In the genomic region with DNA sequence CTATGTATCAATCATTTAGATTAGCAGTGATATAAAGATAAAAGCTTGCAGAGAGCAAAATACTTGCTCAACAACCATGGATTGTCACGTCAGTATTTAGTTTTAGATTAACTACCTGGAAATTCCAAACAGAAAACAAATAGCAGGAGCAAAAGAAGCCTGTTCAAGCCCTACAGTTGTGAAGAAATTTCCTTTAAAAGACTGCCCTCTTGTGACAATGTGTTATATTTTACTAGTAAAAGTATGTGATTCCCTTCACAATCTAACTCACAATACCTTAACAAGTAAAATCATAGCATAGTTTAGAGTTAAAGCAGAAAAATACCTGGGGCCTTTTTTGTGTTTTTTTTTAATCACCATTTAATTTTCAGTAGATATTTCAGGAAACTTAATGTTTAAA, we compare ENCODE assay signal across 18 mouse cellular contexts. TPM values are rescaled to one million over a fixed set of nuclear protein-coding genes. Genes with fewer than 3 reads are reported as not detected.
DNase-seq lines count a peak whose midpoint lies in the region; ATAC-seq and TF ChIP-seq lines count a peak whose summit lies in the region.
"Had no signal": no experiment of that assay in that cellular context is flagged by ENCODE, and none has a peak within 500 bp of the region (broad histone marks: within the 10 kb centered on the region; RNA-seq: fewer than 3 reads in every experiment).

No protein-coding gene starts in this region.

- no peak overlapping the region for H3K9ac ChIP-seq in kidney, postnatal 0 days (ENCODE audit: low read depth, low read length)
- no peak overlapping the region for H3K9ac ChIP-seq in midbrain, embryonic 16.5 days (ENCODE audit: low read depth, low read length)
- H3K9ac ChIP-seq: embryonic facial prominence, embryonic 12.5 days; heart, embryonic 15.5 days; liver, embryonic 13.5 days had no signal

- ATAC-seq in kidney, postnatal 0 days (replicated peaks; ENCODE audit: low FRiP score, low read depth), result no peak
- ATAC-seq in midbrain, embryonic 16.5 days, result no peak

- H3K4me2 ChIP-seq in kidney, postnatal 0 days (ENCODE audit: low read length), result no peak overlapping the region
- H3K4me2 ChIP-seq in midbrain, embryonic 16.5 days (ENCODE audit: low read length), result no peak overlapping the region
- H3K4me2 ChIP-seq: embryonic facial prominence, embryonic 12.5 days; heart, embryonic 15.5 days; liver, embryonic 13.5 days had no signal

- WGBS in kidney, postnatal 0 days, result 4% methylated on average over 1 of the region's 1 CpGs
- 2% methylated on average over 1 of the region's 1 CpGs for WGBS in kidney, adult 2 months
- WGBS in midbrain, embryonic 16.5 days, result 28% methylated on average over 1 of the region's 1 CpGs

- no peak for TF ChIP-seq POLR2A in kidney, adult 2 months (IDR thresholded peaks at IDR 0.05; ENCODE audit: low read depth, low read length)

- H3K27ac ChIP-seq in kidney, postnatal 0 days, result no peak overlapping the region
- H3K27ac ChIP-seq in kidney, adult 2 months (ENCODE audit: insufficient read depth, low read depth, low read length), result no peak overlapping the region
- no peak overlapping the region for H3K27ac ChIP-seq in midbrain, embryonic 16.5 days (ENCODE audit: low read length)
- H3K27ac ChIP-seq: embryonic facial prominence, embryonic 12.5 days; heart, embryonic 15.5 days; liver, embryonic 13.5 days had no signal

- DNase-seq in embryo, embryonic 11 days, result peak; percentile 37
- DNase-seq in embryo, embryonic 10 days (ENCODE audit: low spot score), result no peak
- peak; percentile 73 for DNase-seq in kidney, postnatal 0 days (ENCODE audit: low spot score)
- no peak for DNase-seq in kidney, adult 2 months
- DNase-seq in 416B (ENCODE audit: low read depth), result peak; percentile 64
- DNase-seq in embryo, embryonic 11.5 days (ENCODE audit: low read depth, low spot score), result peak; percentile 3
- no peak for DNase-seq in cerebellum, postnatal 36 days
- DNase-seq: cerebellum, adult 2 months; liver, embryonic 13.5 days; lung, postnatal 14 days; thymus, postnatal 36 days had no signal

- no peak overlapping the region for H3K4me3 ChIP-seq in kidney, postnatal 0 days (replicated peaks; ENCODE audit: low read depth, low read length)
- no peak overlapping the region for H3K4me3 ChIP-seq in kidney, adult 2 months (ENCODE audit: insufficient read depth, low read depth, low read length)
- no peak overlapping the region for H3K4me3 ChIP-seq in midbrain, embryonic 16.5 days (ENCODE audit: low read depth, low read length)
- H3K4me3 ChIP-seq: embryonic facial prominence, embryonic 12.5 days; heart, embryonic 15.5 days; liver, embryonic 13.5 days; myocyte had no signal

- H3K4me1 ChIP-seq in kidney, postnatal 0 days (replicated peaks; ENCODE audit: insufficient read depth, low read length), result no peaks in the 10 kb centered on the region
- H3K4me1 ChIP-seq in kidney, adult 2 months (ENCODE audit: control insufficient read depth, insufficient read depth, low read length), result no peaks in the 10 kb centered on the region
- no peaks in the 10 kb centered on the region for H3K4me1 ChIP-seq in midbrain, embryonic 16.5 days (ENCODE audit: control insufficient read depth, insufficient read depth, low read length)
- H3K4me1 ChIP-seq: embryonic facial prominence, embryonic 12.5 days; heart, embryonic 15.5 days; liver, embryonic 13.5 days had no signal

- peak; percentile 46; the same call in 1 of the 2 replicates for TF ChIP-seq CTCF in kidney, postnatal 0 days (IDR thresholded peaks at IDR 0.05; ENCODE audit: low read depth)
- no peak for TF ChIP-seq CTCF in kidney, adult 2 months (conservative IDR thresholded peaks at IDR 0.05; ENCODE audit: insufficient read depth, insufficient read length, low read depth, low read length)

- H3K27me3 ChIP-seq in kidney, postnatal 0 days (ENCODE audit: insufficient read depth, low read length), result no peaks in the 10 kb centered on the region
- H3K27me3 ChIP-seq in kidney, adult 2 months (replicated peaks; ENCODE audit: control insufficient read depth, insufficient read depth, low read length), result no peaks in the 10 kb centered on the region; the same call in 1 of the 2 replicates
- H3K27me3 ChIP-seq in midbrain, embryonic 16.5 days (ENCODE audit: control insufficient read depth, insufficient read depth, low read depth, low read length), result no peaks in the 10 kb centered on the region
- H3K27me3 ChIP-seq: embryonic facial prominence, embryonic 12.5 days; heart, embryonic 15.5 days; liver, embryonic 13.5 days had no signal

- H3K36me3 ChIP-seq in kidney, postnatal 0 days (ENCODE audit: insufficient read depth, low read length), result no peaks in the 10 kb centered on the region
- no peaks in the 10 kb centered on the region for H3K36me3 ChIP-seq in kidney, adult 2 months (ENCODE audit: control insufficient read depth, insufficient read depth, low read length)
- no peaks in the 10 kb centered on the region for H3K36me3 ChIP-seq in midbrain, embryonic 16.5 days (ENCODE audit: control insufficient read depth, insufficient read depth, low read length)
- H3K36me3 ChIP-seq: embryonic facial prominence, embryonic 12.5 days; heart, embryonic 15.5 days; liver, embryonic 13.5 days had no signal

- no peaks in the 10 kb centered on the region for H3K9me3 ChIP-seq in kidney, postnatal 0 days (replicated peaks; ENCODE audit: low read length)
- 0 out of 2 replicates have a peak, but pooled peaks cover 2% of the 10 kb centered on the region for H3K9me3 ChIP-seq in midbrain, embryonic 16.5 days (replicated peaks; ENCODE audit: control insufficient read depth, low read length, poor library complexity, severe bottlenecking)
- H3K9me3 ChIP-seq: embryonic facial prominence, embryonic 12.5 days; heart, embryonic 15.5 days; liver, embryonic 13.5 days had no signal

RNA-seq across cellular contexts. Expression of gene Lipi, which starts 54.2 kb away (rescaled TPM):
- not detected in 2 replicates for polyA plus RNA-seq in kidney, postnatal 0 days (2015; fragmentation: Nextera tagmentation; extraction: Ambion mirVana)
- not detected in 2 replicates for polyA plus RNA-seq in kidney, adult 2 months (2012; rRNA removed)
- not detected in 2 replicates for polyA plus RNA-seq in midbrain, embryonic 16.5 days (2015; fragmentation: Nextera tagmentation; extraction: Ambion mirVana)
- polyA plus RNA-seq: cerebellum, adult 2 months; embryonic facial prominence, embryonic 12.5 days; heart, embryonic 15.5 days; kidney, embryonic 14.5 days; liver, embryonic 13.5 days; myocyte; spleen, adult 2 months; stomach, embryonic 16.5 days had no signal

Comparison
In these comparisons a context has a peak if more than half of its experiments do, and no peak if none do; other contexts are left out.
1. DNase-seq: peak in embryo, embryonic 11 days (single experiment), kidney, postnatal 0 days (single experiment), 416B (single experiment) and embryo, embryonic 11.5 days (single experiment); none in embryo, embryonic 10 days (single experiment), kidney, adult 2 months (single experiment) and cerebellum, postnatal 36 days (0 of 2).